Mouse (Mus musculus) midbrain, embryonic 14.5 days (tissue): ENCODE results near the gene Faap100. TPM values are rescaled to one million over a fixed set of nuclear protein-coding genes. Genes with fewer than 3 reads are reported as not detected.
"Not testable (repeated sequence)": the region's sequence is repeated elsewhere in the genome, so short reads cannot be mapped to it uniquely, and the experiment has no call there.

Experiments
- ATAC-seq: fragments of 200-750 bp; cut with Nextera tagmentation; 2 replicates; pipeline ENCODE4 v1.8.0; 2017; ENCODE audit warnings: moderate number of reproducible peaks, moderate library complexity; ENCODE audit not compliant: low FRiP score, low TSS enrichment
- DNase-seq: peaks from one replicate; pipeline ENCODE4 v3.0.0-alpha.2; 2015
- H3K27ac ChIP-seq: fragments of 300-500 bp; sonication (generic); replicated peaks from 2 replicates; pipeline ENCODE4 v1.5.1; 2014; ENCODE audit warnings: mild to moderate bottlenecking, low read depth, low read length, moderate library complexity
- H3K27me3 ChIP-seq: fragments of 300-500 bp; sonication (generic); 2 replicates; pipeline ENCODE4 v1.6.1; 2014; ENCODE audit warnings: low read length, control low read depth, mixed read lengths; ENCODE audit not compliant: control insufficient read depth, insufficient read depth
- H3K36me3 ChIP-seq: fragments of 300-500 bp; sonication (generic); 2 replicates; pipeline ENCODE4 v1.6.1; 2014; ENCODE audit warnings: low read length, control low read depth; ENCODE audit not compliant: control insufficient read depth, insufficient read depth
- H3K4me1 ChIP-seq: fragments of 300-500 bp; sonication (generic); 2 replicates; pipeline ENCODE4 v1.6.1; 2014; ENCODE audit warnings: mild to moderate bottlenecking, antibody characterized with exemption, low read length, control low read depth; ENCODE audit not compliant: control insufficient read depth, insufficient read depth
- H3K4me2 ChIP-seq: fragments of 300-500 bp; sonication (generic); 2 replicates; pipeline ENCODE4 v1.6.1; 2014; ENCODE audit warnings: mild to moderate bottlenecking, low read length, moderate library complexity
- H3K4me3 ChIP-seq: fragments of 300-500 bp; sonication (generic); replicated peaks from 2 replicates; pipeline ENCODE4 v1.5.1; 2014; ENCODE audit warnings: low read depth, low read length
- H3K9ac ChIP-seq: fragments of 300-500 bp; sonication (generic); replicated peaks from 2 replicates; pipeline ENCODE4 v1.6.1; 2014; ENCODE audit warnings: mild to moderate bottlenecking, low read length, moderate library complexity
- H3K9me3 ChIP-seq: fragments of 300-500 bp; sonication (generic); 2 replicates; pipeline ENCODE4 v1.6.1; 2016; ENCODE audit warnings: low read length, control low read depth, mixed read lengths; ENCODE audit not compliant: control insufficient read depth
- WGBS: fragments of 180-500 bp; shearing (Covaris S2); extraction: QIAGEN DNeasy Blood & Tissue Kit; methylation state at CpG from one replicate; pipeline ENCODE4 v1.1.7; 2014; 5-methylcytosine and 5-hydroxymethylcytosine counted together
- polyA plus RNA-seq: library from polyadenylated mRNA; unstranded; fragments of >200 nt; fragmentation: Nextera tagmentation; extraction: Ambion mirVana; gene quantifications from 2 replicates; pipeline ENCODE4 v1.2.1, GENCODE M21; 2014

Gene Faap100
- polyA plus RNA-seq, 1 experiment from 2014 or later: 95.9 TPM

- ATAC-seq: no peak
- no peak for DNase-seq
- Histone ChIP-seq H3K27me3 (no peaks in the 10 kb centered on the region), H3K4me3 (peak overlapping the region; percentile 100), H3K4me1 (peaks cover 25% of the 10 kb centered on the region), H3K27ac (peak overlapping the region; percentile 100), H3K9ac (peak overlapping the region; percentile 100), H3K4me2 (peak overlapping the region; percentile 99), H3K36me3 (peaks cover 10% of the 10 kb centered on the region), H3K9me3 (no peaks in the 10 kb centered on the region)
- WGBS: 18% methylated on average over 11 of the region's 11 CpGs
These were observed 27.9 kb downstream of the Faap100 start for GRCm38 (mm10) chr11:120350711-120351110.

- ATAC-seq (peak; percentile 67), DNase-seq (peak; percentile 96)
- WGBS: 1% methylated on average over 68 of the region's 68 CpGs
- peaks cover 14% of the 10 kb centered on the region for H3K36me3 ChIP-seq
- H3K27me3 ChIP-seq: no peaks in the 10 kb centered on the region
- H3K4me1 ChIP-seq: peaks cover 28% of the 10 kb centered on the region
- H3K9me3 ChIP-seq: no peaks in the 10 kb centered on the region
- peak overlapping the region; percentile 100 for H3K9ac ChIP-seq
- H3K4me2 ChIP-seq: peak overlapping the region; percentile 99
- peak overlapping the region; percentile 100 for H3K4me3 ChIP-seq
- H3K27ac ChIP-seq: peak overlapping the region; percentile 100
These were observed 28.4 kb downstream of the Faap100 start for GRCm38 (mm10) chr11:120349986-120350702.

DNA sequence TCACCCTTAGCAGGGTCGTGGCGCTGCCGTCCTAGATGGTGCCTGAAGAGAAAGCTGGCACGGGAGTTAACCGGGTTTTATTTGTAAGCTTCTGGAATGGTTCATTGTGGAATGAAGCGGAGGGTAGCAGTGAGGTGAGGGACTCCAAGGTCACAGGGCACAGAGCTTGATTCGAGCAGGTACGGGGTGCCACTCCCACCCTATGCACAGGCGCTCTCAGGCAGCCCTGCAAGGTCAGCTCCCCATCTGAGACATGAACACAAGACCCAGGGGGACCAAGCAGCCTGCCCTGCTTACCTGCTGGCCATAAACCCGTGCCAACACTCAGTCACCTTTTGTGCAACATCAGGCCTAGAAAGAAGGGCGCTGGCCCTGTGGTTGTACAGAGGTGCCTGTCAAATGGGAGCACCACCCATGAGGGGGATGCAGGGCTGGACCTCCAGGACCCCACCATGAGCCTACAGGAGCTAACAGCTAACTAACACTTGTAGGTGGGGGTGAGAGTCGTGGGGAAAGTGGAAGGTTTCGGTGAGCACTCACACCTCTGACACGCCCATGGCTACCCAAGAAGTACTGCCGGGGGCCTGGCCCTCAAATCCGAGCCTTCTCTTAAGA, 29.1 kb downstream of the Faap100 start:
- H3K36me3 ChIP-seq: peaks cover 21% of the 10 kb centered on the region
- H3K9me3 ChIP-seq: no peaks in the 10 kb centered on the region
- peak overlapping the region; percentile 99 for H3K4me2 ChIP-seq
- H3K27me3 ChIP-seq: no peaks in the 10 kb centered on the region
- peak overlapping the region; percentile 100 for H3K9ac ChIP-seq
- peak; percentile 68 for DNase-seq
- peaks cover 31% of the 10 kb centered on the region for H3K4me1 ChIP-seq
- 0 out of 2 replicates have a peak, but pooled peaks have one; percentile 2 for ATAC-seq
- WGBS: 3% methylated on average over 16 of the region's 16 CpGs
- peak overlapping the region; percentile 100 for H3K4me3 ChIP-seq
- peak overlapping the region; percentile 100 for H3K27ac ChIP-seq

DNA sequence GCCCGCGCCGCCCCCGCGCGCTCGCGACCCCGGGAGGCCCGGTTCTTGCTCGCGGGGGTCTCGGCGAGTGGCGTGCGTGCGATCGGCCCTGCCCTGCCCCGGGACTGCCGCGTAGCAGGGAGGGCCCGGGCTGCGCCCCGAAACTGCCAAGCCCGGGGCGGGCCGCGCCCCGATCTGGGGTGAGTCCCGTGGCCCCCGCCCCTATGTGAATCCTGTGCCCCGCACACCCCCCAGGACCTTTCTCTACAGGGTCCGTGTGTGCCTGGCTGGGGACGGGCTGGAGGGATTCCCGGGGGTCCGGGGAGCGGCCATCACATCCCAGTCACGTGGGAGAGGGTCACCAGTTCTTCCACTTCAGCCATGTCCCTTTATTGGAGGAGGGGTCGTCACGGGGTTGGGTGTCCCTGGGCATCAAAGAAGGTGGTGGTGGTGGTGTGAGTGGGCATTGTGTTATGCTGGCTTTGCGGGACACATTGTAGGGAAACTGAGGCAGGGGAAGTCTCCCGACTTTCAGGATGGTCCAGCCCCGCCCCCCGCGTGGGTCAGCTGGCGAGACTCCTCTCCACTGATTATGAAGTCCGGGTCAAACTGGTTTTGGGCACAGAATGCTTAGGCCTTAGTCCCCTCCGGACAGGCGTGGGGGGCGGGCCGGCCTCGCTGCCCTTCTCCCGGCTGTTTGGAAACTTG, 29.7 kb downstream of the Faap100 start:
- ATAC-seq (no peak; the same call in none of the 2 replicates), DNase-seq (peak; percentile 81)
- H3K4me2 ChIP-seq: peak overlapping the region; percentile 99
- peaks cover 31% of the 10 kb centered on the region for H3K4me1 ChIP-seq
- H3K4me3 ChIP-seq: peak overlapping the region; percentile 100
- no peaks in the 10 kb centered on the region for H3K27me3 ChIP-seq
- H3K36me3 ChIP-seq: peaks cover 27% of the 10 kb centered on the region
- peak overlapping the region; percentile 100 for H3K27ac ChIP-seq
- peak overlapping the region; percentile 100 for H3K9ac ChIP-seq
- 5% methylated on average over 53 of the region's 53 CpGs for WGBS
- H3K9me3 ChIP-seq: no peaks in the 10 kb centered on the region

DNA sequence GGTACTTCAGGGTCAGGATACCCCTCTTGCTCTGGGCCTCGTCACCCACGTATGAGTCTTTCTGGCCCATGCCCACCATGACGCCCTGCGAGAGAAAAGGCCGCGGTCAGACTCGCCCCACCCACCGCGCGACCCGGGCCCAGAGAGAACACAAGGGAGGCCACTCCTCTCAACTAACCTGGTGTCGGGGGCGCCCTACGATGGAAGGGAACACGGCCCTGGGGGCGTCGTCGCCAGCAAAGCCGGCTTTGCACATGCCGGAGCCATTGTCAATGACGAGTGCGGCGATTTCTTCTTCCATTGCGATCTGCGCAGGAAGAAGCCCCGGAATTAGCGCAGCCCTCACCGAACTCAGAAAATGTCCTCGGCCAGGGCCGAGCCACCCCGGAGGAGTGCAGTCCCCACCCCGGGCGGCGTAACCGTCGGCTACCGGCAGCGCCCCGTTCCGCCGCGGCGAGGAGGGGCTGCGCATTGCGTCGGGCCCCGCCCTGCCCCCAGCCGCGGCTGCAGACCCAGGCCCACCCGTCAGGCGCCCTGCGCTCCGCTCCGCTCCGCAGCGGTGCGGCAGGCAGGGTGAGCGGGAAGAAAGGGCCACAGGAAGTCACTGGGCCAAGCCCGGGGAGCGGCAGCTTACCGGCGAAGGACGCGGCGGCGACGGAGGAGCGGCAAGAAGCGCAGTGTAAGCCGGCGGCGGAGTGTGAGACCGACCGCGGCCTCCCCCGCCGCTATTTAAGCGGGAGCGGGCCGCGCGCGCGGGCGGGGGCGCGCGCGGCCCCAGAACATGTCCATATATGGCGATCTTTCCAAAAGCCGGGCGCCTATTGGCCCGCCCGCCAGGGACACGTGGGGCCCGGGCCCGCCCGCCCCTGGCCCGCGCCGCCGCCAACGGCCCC, 30.5 kb downstream of the Faap100 start, which contains the start of gene Actg1:
Gene Actg1 (minus strand): TSS at position 752 of the 893 bp plus-strand sequence.
- WGBS: 4% methylated on average over 102 of the region's 103 CpGs
- no peaks in the 10 kb centered on the region for H3K27me3 ChIP-seq
- H3K27ac ChIP-seq: peak within 1 kb of the TSS; percentile 100
- peak within 1 kb of the TSS; percentile 100 for H3K9ac ChIP-seq
- H3K36me3 ChIP-seq: peaks cover 28% of the 10 kb centered on the region
- peaks cover 29% of the 10 kb centered on the region for H3K4me1 ChIP-seq
- DNase-seq (peak; percentile 97), ATAC-seq (peak; percentile 87)
- H3K9me3 ChIP-seq: no peaks in the 10 kb centered on the region
- peak within 1 kb of the TSS; percentile 99 for H3K4me2 ChIP-seq
- H3K4me3 ChIP-seq: peak within 1 kb of the TSS; percentile 100

DNA sequence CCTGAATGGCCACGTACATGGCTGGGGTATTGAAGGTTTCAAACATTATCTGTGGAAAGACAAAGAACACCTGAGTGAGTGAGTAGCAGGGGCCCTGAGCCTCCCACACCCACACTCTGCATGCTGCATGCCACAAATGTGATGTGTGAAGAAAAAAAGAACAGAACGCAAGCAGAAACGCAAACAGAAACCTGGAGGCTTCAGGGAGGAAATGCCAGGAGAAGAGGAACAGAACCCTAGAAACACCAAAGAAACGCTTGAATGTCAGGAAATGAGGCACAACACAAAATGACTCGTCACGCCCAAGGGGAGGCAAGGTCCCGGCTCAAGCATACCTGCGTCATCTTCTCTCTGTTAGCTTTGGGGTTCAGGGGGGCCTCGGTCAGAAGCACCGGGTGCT, 31.3 kb downstream of the Faap100 start:
- 8% methylated on average over 10 of the region's 10 CpGs for WGBS
- peak overlapping the region; percentile 99 for H3K4me2 ChIP-seq
- H3K36me3 ChIP-seq: peaks cover 28% of the 10 kb centered on the region
- peak overlapping the region; percentile 100 for H3K4me3 ChIP-seq
- H3K9ac ChIP-seq: peak overlapping the region; percentile 100
- H3K27ac ChIP-seq: peak overlapping the region; percentile 100
- ATAC-seq (no peak), DNase-seq (peak; percentile 37)
- no peaks in the 10 kb centered on the region for H3K9me3 ChIP-seq
- peaks cover 23% of the 10 kb centered on the region for H3K4me1 ChIP-seq
- no peaks in the 10 kb centered on the region for H3K27me3 ChIP-seq

- DNase-seq: not testable (repeated sequence)
These were observed 32.1 kb downstream of the Faap100 start for GRCm38 (mm10) chr11:120346383-120347034.

More at GRCm38 (mm10) chr11:120346383-120347034, 32.1 kb downstream of the Faap100 start:
- Histone ChIP-seq H3K4me3 (peak overlapping the region; percentile 45), H3K4me2 (peak overlapping the region; percentile 70), H3K36me3 (peaks cover 28% of the 10 kb centered on the region), H3K4me1 (peaks cover 23% of the 10 kb centered on the region), H3K9ac (peak overlapping the region; percentile 43)
- not testable (repeated sequence) for ATAC-seq, H3K27me3 ChIP-seq, H3K27ac ChIP-seq, H3K9me3 ChIP-seq
- WGBS: 68% methylated on average over 10 of the region's 13 CpGs
